In genomic region chr7:132735145-132735544, GRCm38 (mm10) we compare ENCODE assay signal across 8 mouse cellular contexts.
DNase-seq lines count a peak whose midpoint lies in the region; ATAC-seq lines count a peak whose summit lies in the region.

No protein-coding gene starts in this region.

- DNase-seq in forebrain, embryonic 14.5 days (ENCODE audit: low spot score) = no peak
- DNase-seq in WW6 (ENCODE audit: low read depth, low spot score) = peak; percentile 83
- DNase-seq in gastrocnemius, postnatal 25 days = peak; percentile 77
- peak; percentile 94 for DNase-seq in thymus, postnatal 4 days
- no peak for DNase-seq in cerebellum, adult 9-10 months

- H3K9me3 ChIP-seq in forebrain, embryonic 12.5 days = no peaks in the 10 kb centered on the region
- no peaks in the 10 kb centered on the region for H3K9me3 ChIP-seq in forebrain, embryonic 14.5 days (replicated peaks; ENCODE audit: control insufficient read depth, low read length)
- H3K9me3 ChIP-seq in kidney, embryonic 15.5 days (replicated peaks) = no peaks in the 10 kb centered on the region

- peaks cover 57% of the 10 kb centered on the region; the same call in 1 of the 2 replicates for H3K79me2 ChIP-seq in macrophage (ENCODE audit: inconsistent target)

- H3K27me3 ChIP-seq in forebrain, embryonic 12.5 days = no peaks in the 10 kb centered on the region
- no peaks in the 10 kb centered on the region for H3K27me3 ChIP-seq in forebrain, embryonic 14.5 days (replicated peaks; ENCODE audit: control insufficient read depth, insufficient read depth, low read length)
- no peaks in the 10 kb centered on the region for H3K27me3 ChIP-seq in kidney, embryonic 15.5 days

- 63% methylated on average over 5 of the region's 5 CpGs for WGBS in forebrain, embryonic 12.5 days
- 81% methylated on average over 5 of the region's 5 CpGs for WGBS in forebrain, embryonic 14.5 days
- WGBS in kidney, embryonic 15.5 days = 56% methylated on average over 5 of the region's 5 CpGs
- WGBS in macrophage (ENCODE audit: missing documents) = 15% methylated on average over 3 of the region's 5 CpGs

- peaks cover 63% of the 10 kb centered on the region for H3K4me1 ChIP-seq in forebrain, embryonic 12.5 days
- H3K4me1 ChIP-seq in forebrain, embryonic 14.5 days (ENCODE audit: control insufficient read depth, insufficient read depth, low read length) = peaks cover 54% of the 10 kb centered on the region
- H3K4me1 ChIP-seq in kidney, embryonic 15.5 days = peaks cover 32% of the 10 kb centered on the region

- H3K4me3 ChIP-seq in forebrain, embryonic 12.5 days (replicated peaks) = no peak overlapping the region
- H3K4me3 ChIP-seq in forebrain, embryonic 14.5 days (ENCODE audit: low read depth, low read length) = no peak overlapping the region
- no peak overlapping the region for H3K4me3 ChIP-seq in kidney, embryonic 15.5 days (replicated peaks)
- no peak overlapping the region for H3K4me3 ChIP-seq in macrophage (ENCODE audit: inconsistent target)

- H3K4me2 ChIP-seq in forebrain, embryonic 12.5 days = no peak overlapping the region
- H3K4me2 ChIP-seq in forebrain, embryonic 14.5 days (ENCODE audit: low read length) = no peak overlapping the region
- no peak overlapping the region for H3K4me2 ChIP-seq in kidney, embryonic 15.5 days

- no peak for ATAC-seq in forebrain, embryonic 12.5 days (ENCODE audit: low FRiP score)
- no peak for ATAC-seq in forebrain, embryonic 14.5 days
- ATAC-seq in kidney, embryonic 15.5 days (replicated peaks; ENCODE audit: low FRiP score) = peak; percentile 22

- peak overlapping the region; percentile 89; the same call in 1 of the 2 replicates for H3K27ac ChIP-seq in forebrain, embryonic 12.5 days
- H3K27ac ChIP-seq in forebrain, embryonic 14.5 days (ENCODE audit: low read depth, low read length) = no peak overlapping the region
- H3K27ac ChIP-seq in kidney, embryonic 15.5 days = peak overlapping the region; percentile 82; the same call in 1 of the 2 replicates
- peak overlapping the region; percentile 55 for H3K27ac ChIP-seq in macrophage

- 0 out of 2 replicates have a peak, but pooled peaks cover 10% of the 10 kb centered on the region for H3K36me3 ChIP-seq in forebrain, embryonic 12.5 days (replicated peaks)
- H3K36me3 ChIP-seq in forebrain, embryonic 14.5 days (ENCODE audit: control insufficient read depth, insufficient read depth, low read length) = no peaks in the 10 kb centered on the region
- H3K36me3 ChIP-seq in kidney, embryonic 15.5 days = no peaks in the 10 kb centered on the region
- H3K36me3 ChIP-seq in macrophage (ENCODE audit: inconsistent target) = peaks cover 10% of the 10 kb centered on the region; the same call in 1 of the 2 replicates

- H3K9ac ChIP-seq in forebrain, embryonic 12.5 days = no peak overlapping the region
- no peak overlapping the region for H3K9ac ChIP-seq in forebrain, embryonic 14.5 days (ENCODE audit: low read length)
- H3K9ac ChIP-seq in kidney, embryonic 15.5 days = no peak overlapping the region

Comparison
In these comparisons a context has a peak if more than half of its experiments do, and no peak if none do; other contexts are left out.
1. DNase-seq: peak in WW6 (single experiment), gastrocnemius, postnatal 25 days (single experiment) and thymus, postnatal 4 days (single experiment); none in forebrain, embryonic 14.5 days (single experiment) and cerebellum, adult 9-10 months (single experiment).